Mouse (Mus musculus) CH12.LX (cell line): ENCODE data around the gene Rapgef4. TPM values are rescaled to one million over a fixed set of nuclear protein-coding genes. Genes with fewer than 3 reads are reported as not detected.

Experiments
- DNase-seq: peaks from one replicate; pipeline ENCODE4 v3.0.0-alpha.2; 2013; ENCODE audit errors: extremely low read depth
- H3K27ac ChIP-seq: 2 replicates; pipeline ENCODE4 v1.5.1; 2012; ENCODE audit warnings: low read depth, mild to moderate bottlenecking, control low read depth, moderate library complexity; ENCODE audit not compliant: insufficient read depth
- H3K27me3 ChIP-seq: replicated peaks from 2 replicates; pipeline ENCODE3; 2012; ENCODE audit warnings: inconsistent platforms
- H3K36me3 ChIP-seq, 2 experiments: replicated peaks in 1 of 2; 2 replicates each; pipeline versions ENCODE3 to v1.6.1; 2012; ENCODE audit warnings: inconsistent platforms in 1 of 2, low read length in 1 of 2, mild to moderate bottlenecking in 1 of 2, mixed read lengths in 1 of 2, moderate library complexity in 1 of 2; ENCODE audit not compliant: control insufficient read depth in 1 of 2, insufficient read depth in 1 of 2
- H3K4me1 ChIP-seq, 2 experiments: 2 replicates each; pipeline ENCODE4 v1.6.1; 2012; ENCODE audit warnings: inconsistent platforms in 1 of 2, moderate library complexity in 1 of 2; ENCODE audit not compliant: insufficient read depth in 2 of 2, control insufficient read depth in 1 of 2
- H3K4me2 ChIP-seq: 2 replicates; pipeline ENCODE4 v1.6.1; 2012; ENCODE audit warnings: low read depth, mild to moderate bottlenecking, control low read depth; ENCODE audit not compliant: poor library complexity, insufficient read depth, severe bottlenecking
- H3K4me3 ChIP-seq, 3 experiments: fragments of 150-350 bp in 1 of 3; sonication (generic) in 1 of 3; replicated peaks in 1 of 3; 2 replicates each; pipeline versions ENCODE3 to v1.5.1; 2011 to 2012; ENCODE audit warnings: low read depth in 2 of 3, low read length in 2 of 3, mild to moderate bottlenecking in 2 of 3, moderate library complexity in 2 of 3, control low read depth in 1 of 3, improper control_type of control experiment in 1 of 3, inconsistent platforms in 1 of 3, mixed read lengths in 1 of 3; ENCODE audit not compliant: poor library complexity in 1 of 3
- H3K79me2 ChIP-seq: replicated peaks from 2 replicates; pipeline ENCODE4 v1.6.1; 2012; ENCODE audit warnings: mild to moderate bottlenecking, moderate library complexity; ENCODE audit not compliant: control insufficient read depth, poor library complexity, insufficient read depth, severe bottlenecking; ENCODE audit errors: extremely low read depth
- H3K9ac ChIP-seq: 2 replicates; pipeline ENCODE4 v1.6.1; 2012; ENCODE audit warnings: low read depth, mild to moderate bottlenecking, control low read depth, moderate library complexity; ENCODE audit not compliant: insufficient read depth
- H3K9me3 ChIP-seq: replicated peaks from 2 replicates; pipeline ENCODE3; 2012; ENCODE audit warnings: low read length, inconsistent platforms, mixed read lengths
- CHD1 ChIP-seq: IDR thresholded peaks from 2 replicates; pipeline ENCODE4 v1.6.1; 2012; ENCODE audit warnings: low read depth, low read length, improper control_type of control experiment, inconsistent platforms
- CHD2 ChIP-seq: IDR thresholded peaks from 2 replicates; pipeline ENCODE4 v1.6.1; 2011; ENCODE audit warnings: low read length, improper control_type of control experiment
- CTCF ChIP-seq, 2 experiments: IDR thresholded peaks in 1 of 2; conservative IDR thresholded peaks in 1 of 2; 2 replicates each; pipeline ENCODE4 v1.5.1; 2011 to 2012; ENCODE audit warnings: low read depth in 2 of 2, low read length in 2 of 2, improper control_type of control experiment in 1 of 2, inconsistent platforms in 1 of 2, mild to moderate bottlenecking in 1 of 2, moderate library complexity in 1 of 2
- E2F4 ChIP-seq: IDR thresholded peaks from 2 replicates; pipeline ENCODE4 v1.6.1; 2011; ENCODE audit warnings: low read depth, low read length, improper control_type of control experiment; ENCODE audit not compliant: insufficient replicate concordance
- ETS1 ChIP-seq: conservative IDR thresholded peaks from 2 replicates; pipeline ENCODE4 v1.6.1; 2012; ENCODE audit warnings: low read depth, mild to moderate bottlenecking, inconsistent platforms, low read length, improper control_type of control experiment, moderate library complexity
- JUND ChIP-seq: conservative IDR thresholded peaks from 2 replicates; pipeline ENCODE4 v1.6.1; 2011; ENCODE audit warnings: low read depth, low read length, improper control_type of control experiment
- MAFK ChIP-seq: IDR thresholded peaks from 2 replicates; pipeline ENCODE4 v1.6.1; 2011; ENCODE audit warnings: low read length, improper control_type of control experiment; ENCODE audit not compliant: insufficient replicate concordance
- MAZ ChIP-seq: IDR thresholded peaks from 2 replicates; pipeline ENCODE4 v1.6.1; 2012; ENCODE audit warnings: low read depth, mild to moderate bottlenecking, inconsistent platforms, low read length, improper control_type of control experiment, moderate library complexity
- MXI1 ChIP-seq: IDR thresholded peaks from 2 replicates; pipeline ENCODE4 v1.6.1; 2011; ENCODE audit warnings: mild to moderate bottlenecking, low read depth, low read length, improper control_type of control experiment
- NELFE ChIP-seq: IDR thresholded peaks from 2 replicates; pipeline ENCODE4 v1.6.1; 2011; ENCODE audit warnings: low read depth, low read length, improper control_type of control experiment
- NRF1 ChIP-seq: IDR thresholded peaks from 2 replicates; pipeline ENCODE4 v1.6.1; 2014; ENCODE audit warnings: low read depth, mild to moderate bottlenecking, inconsistent platforms, low read length, improper control_type of control experiment, moderate library complexity
- PAX5 ChIP-seq: IDR thresholded peaks from 2 replicates; pipeline ENCODE4 v1.6.1; 2012; ENCODE audit warnings: low read length, inconsistent platforms, mixed read lengths
- POLR2A ChIP-seq: IDR thresholded peaks from 2 replicates; pipeline ENCODE4 v1.6.1; 2011; ENCODE audit warnings: low read depth, mild to moderate bottlenecking, improper control_type of control experiment, low read length
- POLR2AphosphoS2 ChIP-seq: IDR thresholded peaks from 2 replicates; pipeline ENCODE4 v1.6.1; 2011; ENCODE audit warnings: low read depth, low read length, improper control_type of control experiment
- RCOR1 ChIP-seq: conservative IDR thresholded peaks from 2 replicates; pipeline ENCODE4 v1.6.1; 2012; ENCODE audit warnings: low read depth, mild to moderate bottlenecking, inconsistent platforms, low read length, improper control_type of control experiment
- SIN3A ChIP-seq: IDR thresholded peaks from 2 replicates; pipeline ENCODE4 v1.6.1; 2012; ENCODE audit warnings: low read length, improper control_type of control experiment, inconsistent platforms
- TBP ChIP-seq: conservative IDR thresholded peaks from 2 replicates; pipeline ENCODE4 v1.6.1; 2011; ENCODE audit warnings: low read depth, low read length, improper control_type of control experiment
- TCF12 ChIP-seq: IDR thresholded peaks from 2 replicates; pipeline ENCODE4 v1.6.1; 2014; ENCODE audit warnings: low read depth, mild to moderate bottlenecking, inconsistent platforms, low read length, improper control_type of control experiment
- UBTF ChIP-seq: IDR thresholded peaks from 2 replicates; pipeline ENCODE4 v1.6.1; 2012; ENCODE audit warnings: low read depth, mild to moderate bottlenecking, inconsistent platforms, low read length, improper control_type of control experiment, moderate library complexity
- USF2 ChIP-seq: conservative IDR thresholded peaks from 2 replicates; pipeline ENCODE4 v1.6.1; 2011; ENCODE audit warnings: low read depth, low read length, improper control_type of control experiment
- ZKSCAN1 ChIP-seq: IDR thresholded peaks from 2 replicates; pipeline ENCODE4 v1.6.1; 2012; ENCODE audit warnings: low read depth, inconsistent platforms, low read length, improper control_type of control experiment, borderline replicate concordance
- ZNF384 ChIP-seq: IDR thresholded peaks from 2 replicates; pipeline ENCODE4 v1.6.1; 2012; ENCODE audit warnings: low read depth, low read length, improper control_type of control experiment, inconsistent platforms
- dilution Hi-C: fragments of 300-500 bp; cut with MboI; formaldehyde crosslinking; loops from 2 replicates; pipeline ENCODE4 v1.14.3; 2020; ENCODE audit warnings: low sequenced_read_pairs; ENCODE audit not compliant: extremely low pct_unique_long_range_greater_than_20kb, extremely low pct_ligation_motif_present
- in situ Hi-C: fragments of 300-500 bp; cut with MboI; formaldehyde crosslinking; loops from 3 replicates; pipeline ENCODE4 v1.14.3; 2019; ENCODE audit warnings: low sequenced_read_pairs, low pct_ligation_motif_present, low pct_unique_long_range_greater_than_20kb, mixed read lengths
- polyA plus RNA-seq: library from polyadenylated mRNA; unstranded; fragments of >175 nt; gene quantifications from 2 replicates; pipeline ENCODE4 v1.2.1, GENCODE M21; 2012; ENCODE audit warnings: low read depth; ENCODE audit not compliant: insufficient read length
- total RNA-seq, 2 experiments: library from RNA; depleted of rRNA; stranded (reverse); fragments of 300-350 nt in 1 of 2; fragments of >200 nt in 1 of 2; gene quantifications; 2 replicates each; pipeline ENCODE4 v1.2.3; 2012 to 2014

Gene Rapgef4
- total RNA-seq (2012; rRNA removed) (0.13 TPM in 1 of 2 replicates, not detected in the other), total RNA-seq (2014; rRNA removed) (0.05 and 0.12 TPM in 2 replicates), polyA plus RNA-seq (0.11 TPM in 1 of 2 replicates, not detected in the other)

DNA sequence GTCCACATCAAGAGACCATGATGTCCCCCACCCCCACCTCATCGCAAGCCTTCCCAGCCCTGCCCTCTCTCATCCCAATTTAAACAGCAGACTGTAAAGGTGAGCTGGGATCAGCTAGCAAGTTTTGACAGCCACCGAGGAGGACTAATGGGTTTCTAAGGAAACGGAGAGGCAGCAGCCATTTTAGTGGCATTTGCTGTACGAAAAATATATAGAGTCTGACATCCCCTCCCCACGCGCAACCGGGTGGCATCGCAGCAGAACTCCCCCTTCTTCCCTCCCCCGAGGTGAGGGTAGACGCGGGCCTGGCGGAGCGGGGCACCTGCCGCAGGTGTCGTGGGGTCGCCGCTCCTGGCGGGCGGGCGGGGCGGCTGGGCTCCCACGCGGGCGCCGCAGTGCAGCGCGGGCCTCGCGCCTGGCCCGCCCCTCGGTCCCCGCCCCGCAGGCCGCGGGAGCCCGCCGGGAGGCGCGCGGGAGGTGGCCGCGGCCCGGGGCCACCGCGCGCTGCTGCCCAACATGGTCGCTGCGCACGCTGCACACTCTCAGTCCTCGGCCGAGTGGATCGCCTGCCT is at the start of gene Rapgef4:
Rapgef4 (plus strand) TSS at position 470 of the 572 bp plus-strand sequence.
- H3K27ac ChIP-seq = no peak within 1 kb of the TSS
- TF ChIP-seq ZNF384 (no peak), POLR2A (no peak), POLR2AphosphoS2 (no peak), CHD1 (no peak), USF2 (no peak), TCF12 (no peak), NRF1 (no peak)
- H3K79me2 ChIP-seq = no peaks in the 10 kb centered on the region
- no peak for DNase-seq
- H3K9me3 ChIP-seq = peaks cover 3% of the 10 kb centered on the region
- in situ Hi-C loops = no loop called here
- H3K27me3 ChIP-seq = no peaks in the 10 kb centered on the region
- no peak within 1 kb of the TSS for H3K4me3 ChIP-seq
- H3K36me3 ChIP-seq = no peaks in the 10 kb centered on the region
- no peak within 1 kb of the TSS for H3K9ac ChIP-seq
- dilution Hi-C loops = no loop called here
- peaks cover 2 to 34% of the 10 kb centered on the region in 2 experiments; a peak in 2 of 4 replicates for H3K4me1 ChIP-seq
- H3K4me2 ChIP-seq = no peak within 1 kb of the TSS

DNA sequence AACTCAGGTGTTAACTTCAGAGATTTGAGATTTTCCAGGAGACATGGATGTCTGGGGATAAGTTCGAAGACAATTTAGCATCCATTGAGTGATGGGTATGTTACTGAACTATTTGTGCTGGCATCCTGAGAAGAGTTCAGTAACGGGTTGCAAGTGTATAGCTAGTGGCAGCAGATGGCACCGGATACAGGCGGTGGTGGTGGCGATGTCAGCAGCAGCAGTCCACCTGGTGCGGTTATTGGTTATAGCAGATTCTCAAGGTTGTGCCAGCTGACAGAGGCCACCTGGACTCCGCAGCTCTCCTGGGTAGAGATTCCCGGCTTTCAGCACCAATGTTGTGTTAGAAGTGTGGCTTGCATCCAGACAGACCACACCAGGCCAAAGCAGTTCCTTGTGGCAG is 47.0 kb upstream of the Rapgef4 start:
- in situ Hi-C loops (no loop called here), dilution Hi-C loops (no loop called here)
- no peaks in the 10 kb centered on the region for H3K79me2 ChIP-seq
- TF ChIP-seq ZKSCAN1 (no peak), MXI1 (no peak), UBTF (no peak), POLR2A (no peak), NELFE (no peak), NRF1 (no peak), CTCF (conservative IDR thresholded peaks at IDR 0.05 in 1 of 2, IDR thresholded peaks at IDR 0.05 in 1 of 2; ENCODE audit: low read depth in 2 of 2, low read length in 2 of 2) (no peak)
- peaks cover 0 to 6% of the 10 kb centered on the region in 2 experiments; a peak in 1 of 4 replicates for H3K4me1 ChIP-seq
- DNase-seq = no peak
- no peak overlapping the region for H3K9ac ChIP-seq
- H3K27ac ChIP-seq = no peak overlapping the region
- H3K4me2 ChIP-seq = no peak overlapping the region
- H3K4me3 ChIP-seq = no peak overlapping the region
- H3K27me3 ChIP-seq = no peaks in the 10 kb centered on the region
- no peaks in the 10 kb centered on the region for H3K9me3 ChIP-seq
- H3K36me3 ChIP-seq = no peaks in the 10 kb centered on the region

DNA sequence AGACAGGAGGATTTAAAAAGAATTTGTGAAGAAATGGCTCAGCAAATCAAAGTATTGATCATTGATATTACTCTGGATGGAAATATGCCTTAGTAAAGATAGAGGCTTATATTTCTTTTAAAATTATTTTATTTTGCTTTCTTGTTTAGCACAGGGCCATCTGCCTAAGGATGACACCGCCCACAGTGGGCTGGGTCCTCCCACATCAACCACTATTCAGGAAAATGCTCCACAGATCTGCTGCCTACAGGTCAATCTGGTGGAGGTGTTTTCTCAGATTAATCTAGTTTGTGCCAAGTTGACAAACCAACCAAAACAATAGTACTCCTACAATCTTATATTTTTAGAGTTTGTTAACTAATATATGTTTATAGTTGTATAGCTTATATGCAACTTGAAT is 44.3 kb upstream of the Rapgef4 start:
- Histone ChIP-seq H3K4me1 (peaks cover 0 to 7% of the 10 kb centered on the region in 2 experiments; a peak in 1 of 4 replicates), H3K36me3 (no peaks in the 10 kb centered on the region), H3K79me2 (no peaks in the 10 kb centered on the region), H3K27me3 (no peaks in the 10 kb centered on the region), H3K9ac (no peak overlapping the region), H3K27ac (no peak overlapping the region), H3K9me3 (peaks cover under 1% of the 10 kb centered on the region), H3K4me3 (no peak overlapping the region), H3K4me2 (no peak overlapping the region)
- no peak for DNase-seq
- dilution Hi-C loops (no loop called here), in situ Hi-C loops (no loop called here)
- TF ChIP-seq RCOR1 (no peak), POLR2AphosphoS2 (no peak), MAFK (no peak), E2F4 (no peak), JUND (no peak), PAX5 (no peak), SIN3A (no peak), CTCF (conservative IDR thresholded peaks at IDR 0.05 in 1 of 2, IDR thresholded peaks at IDR 0.05 in 1 of 2; ENCODE audit: low read depth in 2 of 2, low read length in 2 of 2) (no peak), CHD2 (no peak), TBP (no peak), MAZ (no peak), CHD1 (no peak), ETS1 (no peak), NELFE (no peak)
